Mouse (Mus musculus): ENCODE data around the gene Zbtb16. TPM values are rescaled to one million over a fixed set of nuclear protein-coding genes. Genes with fewer than 3 reads are reported as not detected.

The Zbtb16 gene
- polyA plus RNA-seq, 1 experiment from 2014 or later, result 6.8 TPM

- 47% methylated on average over 13 of the region's 13 CpGs for WGBS
- H3K27ac ChIP-seq (replicated peaks), result no peak overlapping the region
- H3K9ac ChIP-seq, result no peak overlapping the region
- H3K36me3 ChIP-seq, result no peaks in the 10 kb centered on the region
- H3K27me3 ChIP-seq, result no peaks in the 10 kb centered on the region
- H3K4me3 ChIP-seq, result no peak overlapping the region
- no peaks in the 10 kb centered on the region for H3K9me3 ChIP-seq
- H3K4me1 ChIP-seq (replicated peaks), result peaks cover 42% of the 10 kb centered on the region
- H3K4me2 ChIP-seq, result no peak overlapping the region
- ATAC-seq (ENCODE audit: low FRiP score, low read depth), result no peak
These were observed 78.1 kb downstream of the Zbtb16 start for GRCm38 (mm10) chr9:48757650-48758580.

- no peaks in the 10 kb centered on the region for H3K9me3 ChIP-seq
- no peaks in the 10 kb centered on the region for H3K27me3 ChIP-seq
- 0 out of 2 replicates have a peak, but pooled peaks have one; percentile 46 for ATAC-seq (ENCODE audit: low FRiP score, low read depth)
- H3K27ac ChIP-seq (replicated peaks), result 0 out of 2 replicates have a peak overlapping the region, but pooled peaks have one; percentile 15
- H3K9ac ChIP-seq, result no peak overlapping the region
- WGBS, result 14% methylated on average over 10 of the region's 10 CpGs
- peaks cover 42% of the 10 kb centered on the region for H3K4me1 ChIP-seq (replicated peaks)
- H3K36me3 ChIP-seq, result no peaks in the 10 kb centered on the region
- no peak overlapping the region for H3K4me2 ChIP-seq
- H3K4me3 ChIP-seq, result no peak overlapping the region
These were observed 79.7 kb downstream of the Zbtb16 start for GRCm38 (mm10) chr9:48756261-48756812.

- H3K9ac ChIP-seq, result no peak overlapping the region
- no peak overlapping the region for H3K4me3 ChIP-seq
- no peaks in the 10 kb centered on the region for H3K27me3 ChIP-seq
- 45% methylated on average over 9 of the region's 9 CpGs for WGBS
- 0 out of 2 replicates have a peak overlapping the region, but pooled peaks have one; percentile 15 for H3K27ac ChIP-seq (replicated peaks)
- ATAC-seq (ENCODE audit: low FRiP score, low read depth), result no peak
- H3K4me2 ChIP-seq, result no peak overlapping the region
- no peaks in the 10 kb centered on the region for H3K9me3 ChIP-seq
- H3K4me1 ChIP-seq (replicated peaks), result peaks cover 35% of the 10 kb centered on the region
- H3K36me3 ChIP-seq, result no peaks in the 10 kb centered on the region
These were observed 80.5 kb downstream of the Zbtb16 start for GRCm38 (mm10) chr9:48755438-48756070.

- Histone ChIP-seq H3K36me3 (no peaks in the 10 kb centered on the region), H3K4me3 (no peak overlapping the region), H3K27me3 (no peaks in the 10 kb centered on the region), H3K27ac (replicated peaks) (no peak overlapping the region), H3K4me2 (no peak overlapping the region), H3K9ac (no peak overlapping the region), H3K4me1 (replicated peaks) (peaks cover 26% of the 10 kb centered on the region), H3K9me3 (no peaks in the 10 kb centered on the region)
- no peak for ATAC-seq (ENCODE audit: low FRiP score, low read depth)
- 92% methylated on average over 6 of the region's 6 CpGs for WGBS
These were observed 81.6 kb downstream of the Zbtb16 start for GRCm38 (mm10) chr9:48754418-48754817.

GRCm38 (mm10) chr9:48753881-48754280 is 82.1 kb downstream of the Zbtb16 start:
- Histone ChIP-seq H3K9me3 (no peaks in the 10 kb centered on the region), H3K36me3 (no peaks in the 10 kb centered on the region), H3K4me3 (no peak overlapping the region), H3K27ac (replicated peaks) (no peak overlapping the region), H3K9ac (no peak overlapping the region), H3K4me2 (no peak overlapping the region), H3K4me1 (replicated peaks) (peaks cover 26% of the 10 kb centered on the region), H3K27me3 (no peaks in the 10 kb centered on the region)
- no peak for ATAC-seq (ENCODE audit: low FRiP score, low read depth)
- 90% methylated on average over 6 of the region's 6 CpGs for WGBS

- Histone ChIP-seq H3K9me3 (no peaks in the 10 kb centered on the region), H3K4me3 (no peak overlapping the region), H3K4me1 (replicated peaks) (peaks cover 13% of the 10 kb centered on the region), H3K4me2 (no peak overlapping the region), H3K27me3 (no peaks in the 10 kb centered on the region), H3K9ac (no peak overlapping the region), H3K36me3 (no peaks in the 10 kb centered on the region), H3K27ac (replicated peaks) (no peak overlapping the region)
- WGBS, result 86% methylated on average over 3 of the region's 3 CpGs
- ATAC-seq (ENCODE audit: low FRiP score, low read depth), result no peak
These were observed 84.1 kb downstream of the Zbtb16 start for GRCm38 (mm10) chr9:48751900-48752299.

- Histone ChIP-seq H3K4me2 (no peak overlapping the region), H3K27ac (replicated peaks) (no peak overlapping the region), H3K27me3 (no peaks in the 10 kb centered on the region), H3K4me3 (no peak overlapping the region), H3K36me3 (no peaks in the 10 kb centered on the region), H3K4me1 (replicated peaks) (peaks cover 2% of the 10 kb centered on the region; the same call in 1 of the 2 replicates), H3K9ac (no peak overlapping the region), H3K9me3 (no peaks in the 10 kb centered on the region)
- WGBS, result 92% methylated on average over 6 of the region's 6 CpGs
- ATAC-seq (ENCODE audit: low FRiP score, low read depth), result no peak
These were observed 86.4 kb downstream of the Zbtb16 start for GRCm38 (mm10) chr9:48749666-48750065.

GRCm38 (mm10) chr9:48749168-48749567 is 86.9 kb downstream of the Zbtb16 start:
- whole genome bisulfite sequencing, result 82% methylated on average over 4 of the region's 4 CpGs
- no peaks in the 10 kb centered on the region for H3K27me3 ChIP-seq
- H3K36me3 ChIP-seq, result no peaks in the 10 kb centered on the region
- H3K4me1 ChIP-seq (replicated peaks), result peaks cover 7% of the 10 kb centered on the region; the same call in 1 of the 2 replicates
- no peaks in the 10 kb centered on the region for H3K9me3 ChIP-seq
- H3K4me3 ChIP-seq, result no peak overlapping the region
- H3K9ac ChIP-seq, result no peak overlapping the region
- no peak overlapping the region for H3K27ac ChIP-seq (replicated peaks)
- no peak overlapping the region for H3K4me2 ChIP-seq
- ATAC-seq (ENCODE audit: low FRiP score, low read depth), result no peak

GRCm38 (mm10) chr9:48748761-48749160 is 87.3 kb downstream of the Zbtb16 start:
- 96% methylated on average over 4 of the region's 4 CpGs for WGBS
- no peak overlapping the region for H3K4me2 ChIP-seq

GRCm38 (mm10) chr9:48748216-48748615 is 87.8 kb downstream of the Zbtb16 start:
- Histone ChIP-seq H3K9ac (no peak overlapping the region), H3K27ac (replicated peaks) (no peak overlapping the region), H3K4me1 (replicated peaks) (peaks cover 11% of the 10 kb centered on the region; the same call in 1 of the 2 replicates), H3K4me2 (no peak overlapping the region), H3K36me3 (no peaks in the 10 kb centered on the region), H3K27me3 (no peaks in the 10 kb centered on the region), H3K9me3 (no peaks in the 10 kb centered on the region), H3K4me3 (no peak overlapping the region)
- WGBS, result 88% methylated on average over 4 of the region's 4 CpGs
- ATAC-seq (ENCODE audit: low FRiP score, low read depth), result no peak

More at GRCm38 (mm10) chr9:48748761-48749160, 87.3 kb downstream of the Zbtb16 start:
- peaks cover 11% of the 10 kb centered on the region; the same call in 1 of the 2 replicates for H3K4me1 ChIP-seq (replicated peaks)
- H3K36me3 ChIP-seq, result no peaks in the 10 kb centered on the region
- no peak for ATAC-seq (ENCODE audit: low FRiP score, low read depth)
- no peak overlapping the region for H3K4me3 ChIP-seq
- H3K27ac ChIP-seq (replicated peaks), result no peak overlapping the region
- no peaks in the 10 kb centered on the region for H3K9me3 ChIP-seq
- H3K27me3 ChIP-seq, result no peaks in the 10 kb centered on the region
- no peak overlapping the region for H3K9ac ChIP-seq

- H3K36me3 ChIP-seq, result no peaks in the 10 kb centered on the region
- no peak for ATAC-seq (ENCODE audit: low FRiP score, low read depth)
- no peaks in the 10 kb centered on the region for H3K9me3 ChIP-seq
- H3K4me1 ChIP-seq (replicated peaks), result peaks cover 11% of the 10 kb centered on the region; the same call in 1 of the 2 replicates
- H3K27ac ChIP-seq (replicated peaks), result no peak overlapping the region
- no peak overlapping the region for H3K4me2 ChIP-seq
- no peak overlapping the region for H3K9ac ChIP-seq
- WGBS, result 93% methylated on average over 10 of the region's 10 CpGs
- H3K27me3 ChIP-seq, result no peaks in the 10 kb centered on the region
- no peak overlapping the region for H3K4me3 ChIP-seq
These were observed 89.5 kb downstream of the Zbtb16 start for GRCm38 (mm10) chr9:48746506-48746905.

All from hindbrain, embryonic 15.5 days (tissue).